Mouse (Mus musculus): ENCODE measurements around the gene Olfr263.

Olfr263 gene

DNA sequence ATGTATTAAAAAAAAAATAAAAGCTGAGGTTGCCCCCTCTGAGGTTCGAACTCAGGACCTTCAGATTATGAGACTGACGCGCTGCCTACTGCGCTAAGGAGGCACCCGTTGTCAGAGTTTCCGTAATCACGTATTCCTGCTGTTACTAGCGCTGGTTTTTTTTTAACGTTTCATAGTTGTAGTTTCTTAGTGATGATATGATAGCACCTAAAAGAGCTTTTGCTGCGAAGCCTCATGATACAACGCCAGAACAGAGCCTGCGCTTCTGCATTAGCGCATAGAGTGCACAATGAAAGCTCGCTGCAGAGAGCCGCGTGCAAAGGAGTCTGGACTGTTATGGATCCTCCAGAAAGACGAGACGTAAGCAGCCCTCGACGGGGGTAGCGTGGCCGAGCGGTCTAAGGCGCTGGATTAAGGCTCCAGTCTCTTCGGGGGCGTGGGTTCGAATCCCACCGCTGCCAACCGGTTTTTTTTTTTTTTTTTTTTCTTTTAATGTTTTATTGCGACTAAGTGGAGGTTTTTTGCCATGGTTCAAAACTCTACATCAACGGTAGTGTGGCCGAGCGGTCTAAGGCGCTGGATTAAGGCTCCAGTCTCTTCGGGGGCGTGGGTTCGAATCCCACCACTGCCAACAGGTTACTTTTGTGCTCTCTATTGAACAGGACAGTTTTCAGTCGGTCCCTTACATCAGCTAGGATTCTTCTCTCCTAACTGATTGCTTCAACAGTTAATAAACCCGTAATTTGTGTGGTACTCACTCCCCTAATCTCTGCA is 40.4 kb downstream of the Olfr263 start:
- DNase-seq (ENCODE audit: low spot score) = no peak

DNA sequence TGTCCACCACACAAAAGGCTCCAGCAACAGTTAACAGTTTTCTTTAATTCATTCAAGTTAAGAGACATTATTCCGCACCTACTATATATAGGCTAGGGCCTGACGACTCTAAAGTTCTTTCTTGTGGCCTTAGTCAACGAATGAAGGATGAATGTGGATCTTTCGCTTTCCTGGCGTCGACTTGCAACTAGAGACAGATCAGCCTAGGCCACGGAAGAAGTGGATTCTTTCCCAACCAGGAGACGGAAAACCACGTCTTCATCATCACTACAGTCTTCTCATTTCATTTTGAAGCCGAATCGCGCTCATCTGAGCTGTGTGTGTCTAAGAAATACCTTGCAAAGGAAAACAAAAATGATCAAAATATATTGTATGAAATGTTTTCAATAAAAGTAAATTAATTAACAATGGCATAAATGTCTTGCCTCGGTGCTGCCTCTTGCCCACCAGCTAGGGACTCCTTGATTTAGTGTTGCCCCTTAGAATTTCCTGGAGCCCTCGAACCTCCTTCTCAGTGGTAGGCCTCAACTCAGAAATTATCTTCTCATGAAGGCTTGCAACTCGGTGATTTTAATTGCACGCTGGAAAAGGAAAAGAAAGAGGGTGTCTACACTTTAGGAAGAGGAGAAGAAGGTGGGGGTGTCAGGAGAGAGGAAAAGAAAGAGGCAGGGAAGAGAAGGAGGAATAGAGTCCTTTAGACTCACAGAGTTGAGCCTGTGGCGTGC is 41.2 kb downstream of the Olfr263 start:
- no peak for DNase-seq (ENCODE audit: low spot score)

DNA sequence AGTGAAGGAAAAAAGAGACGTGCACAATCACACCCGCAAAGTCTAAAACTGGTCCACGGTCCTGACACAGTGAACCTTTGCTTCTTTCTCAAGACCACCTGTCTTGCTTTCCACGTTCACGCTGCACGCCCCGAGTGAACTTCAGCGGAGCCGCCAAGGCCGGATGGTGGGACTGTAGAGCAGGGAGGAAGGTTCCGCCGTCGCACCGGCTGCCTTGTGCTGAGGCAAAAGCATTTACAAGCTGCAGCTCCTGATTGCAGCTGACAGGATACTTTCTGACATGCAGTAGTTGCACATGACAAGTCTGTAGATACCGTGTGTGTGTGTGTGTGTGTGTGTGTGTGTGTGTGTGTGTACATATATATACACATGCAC is 41.7 kb downstream of the Olfr263 start:
- no peak for DNase-seq (ENCODE audit: low spot score)

DNA sequence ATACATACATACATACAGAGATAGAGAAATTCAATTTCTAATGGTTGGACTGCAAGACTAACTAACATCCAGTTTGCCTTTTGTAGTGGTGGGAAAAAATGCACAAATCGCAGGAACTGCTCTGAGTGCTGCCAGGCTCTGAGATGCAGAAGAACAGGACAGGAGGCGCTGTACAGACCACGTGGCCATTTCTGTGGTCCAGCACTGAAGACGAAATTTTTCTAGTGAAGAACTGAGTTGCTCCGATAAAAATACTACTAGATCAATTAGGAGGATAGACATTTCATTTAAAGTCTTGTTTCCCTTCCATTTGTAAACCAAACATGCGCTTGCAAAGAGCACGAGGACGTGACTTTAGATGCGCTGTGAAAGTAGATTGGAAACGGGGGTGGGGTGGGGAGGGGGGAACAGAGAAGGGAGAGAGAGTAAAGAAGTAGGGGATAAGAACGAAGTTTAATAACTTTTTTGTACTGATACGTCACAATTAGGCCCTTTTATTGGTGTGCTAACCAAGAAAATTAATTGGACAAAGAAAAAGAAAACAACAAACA is 42.2 kb downstream of the Olfr263 start:
- DNase-seq (ENCODE audit: low spot score) = no peak

DNA sequence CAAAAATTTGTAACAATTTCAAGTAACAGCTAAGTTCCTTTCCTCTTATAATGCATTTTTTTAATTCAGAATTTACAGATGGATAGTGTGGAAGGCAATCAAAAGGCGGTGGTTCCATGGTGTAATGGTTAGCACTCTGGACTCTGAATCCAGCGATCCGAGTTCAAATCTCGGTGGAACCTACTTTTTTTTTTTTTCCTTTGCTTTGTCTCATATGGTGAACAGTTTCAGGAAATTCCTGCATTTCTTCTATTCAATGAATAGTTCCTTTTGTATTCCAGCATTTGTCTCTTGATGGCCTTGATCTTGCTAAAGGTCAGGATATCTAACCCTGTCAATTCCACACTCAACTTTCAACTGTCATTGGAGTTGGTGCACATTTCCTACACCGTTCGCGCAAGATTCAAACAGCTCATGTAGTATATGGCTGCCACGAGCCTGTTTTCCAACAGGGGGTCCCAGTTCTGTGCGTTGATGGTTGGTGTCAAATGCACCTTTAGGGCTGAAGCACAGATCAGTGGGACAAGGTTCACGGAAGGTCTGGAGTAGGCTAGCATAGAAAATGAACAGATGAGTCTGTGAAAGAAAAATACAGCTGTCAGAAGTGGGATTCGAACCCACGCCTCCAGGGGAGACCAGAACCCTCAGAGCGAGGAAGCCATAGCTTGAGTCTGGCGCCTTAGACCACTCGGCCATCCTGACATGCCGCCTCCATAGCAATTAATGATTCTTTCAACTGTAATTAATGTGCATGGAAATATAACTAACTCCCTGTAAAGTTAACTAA is 43.0 kb downstream of the Olfr263 start:
- no peak for DNase-seq (ENCODE audit: low spot score)

DNA sequence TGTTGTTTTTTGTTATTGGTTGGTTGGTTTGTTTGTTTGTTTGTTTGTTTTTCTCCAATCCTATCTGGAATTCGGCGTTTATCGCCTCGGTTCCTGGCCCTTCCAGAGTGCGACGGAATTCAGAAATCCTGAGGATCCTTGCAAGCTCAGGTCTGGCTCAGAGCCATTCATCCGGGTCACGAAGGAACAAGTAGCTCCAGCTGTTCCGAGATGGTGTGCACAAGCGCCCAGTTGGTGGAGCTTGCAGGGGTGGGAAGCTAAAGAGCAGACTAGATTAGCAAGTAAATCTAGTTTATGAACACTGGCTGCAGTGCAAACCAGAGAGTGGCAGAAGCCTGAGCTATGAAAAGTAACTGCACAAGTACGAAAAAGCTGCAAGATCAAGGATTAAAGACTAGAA is 43.6 kb downstream of the Olfr263 start:
- no peak for DNase-seq (ENCODE audit: low spot score)

DNA sequence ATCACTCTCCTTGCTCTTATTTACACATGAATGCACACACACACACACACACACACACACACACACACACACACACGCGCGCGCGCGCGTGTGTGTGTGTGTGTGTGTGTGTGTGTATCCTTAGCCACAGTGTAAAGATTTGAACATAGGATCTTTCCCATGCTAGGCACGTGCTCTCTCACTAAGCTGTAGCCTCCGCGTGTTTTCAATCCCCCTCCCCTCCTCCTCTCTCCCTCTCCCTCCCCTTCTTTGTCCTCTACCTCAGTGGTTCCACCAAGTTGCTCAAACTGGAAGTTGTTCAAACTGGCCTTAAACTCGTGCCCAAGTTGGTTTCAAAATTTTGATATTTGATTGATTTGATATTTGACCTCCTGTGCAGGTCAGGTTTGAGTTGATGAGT is 47.3 kb downstream of the Olfr263 start:
- no peak for DNase-seq (ENCODE audit: low spot score)

DNA sequence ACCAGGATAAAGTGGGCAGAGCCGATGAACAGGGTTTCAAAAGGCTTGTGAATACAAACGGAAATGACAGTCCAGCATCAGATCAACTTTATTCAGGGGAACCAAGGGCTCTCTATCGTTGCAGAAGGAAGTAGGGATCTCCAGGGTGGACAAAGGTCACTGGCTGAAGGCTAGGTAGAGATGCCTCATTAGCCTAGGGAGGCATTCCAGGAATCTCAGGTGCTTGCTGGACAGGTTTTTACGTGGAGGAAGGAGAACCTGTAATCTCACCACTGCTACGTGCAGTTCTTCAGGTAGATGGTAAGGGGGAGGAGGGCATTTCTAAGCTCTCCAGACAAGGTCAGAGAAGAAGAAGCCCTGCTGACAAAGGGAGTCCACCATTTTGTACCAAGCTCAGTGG is 48.2 kb downstream of the Olfr263 start:
- no peak for DNase-seq (ENCODE audit: low spot score)

DNA sequence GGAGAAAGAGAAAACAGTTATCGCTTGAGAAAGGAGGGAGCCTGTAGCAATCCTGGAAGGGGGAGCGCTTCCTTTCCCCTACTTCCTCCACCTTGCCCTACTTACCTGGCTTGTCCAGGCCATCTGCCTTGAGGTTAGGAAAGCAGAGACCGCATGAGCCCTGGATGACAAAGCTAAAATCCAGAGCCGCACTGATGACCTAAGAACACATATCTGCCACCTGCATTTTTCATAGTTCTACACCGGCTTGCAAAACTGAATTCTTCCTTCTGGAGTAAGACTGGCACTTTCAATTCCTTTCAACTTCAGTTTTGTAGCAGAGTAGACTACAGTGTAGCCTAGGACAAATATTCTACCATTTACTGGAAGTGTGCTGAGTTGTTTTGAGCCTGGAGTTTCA is 48.9 kb downstream of the Olfr263 start:
- DNase-seq (ENCODE audit: low spot score) = no peak

DNA sequence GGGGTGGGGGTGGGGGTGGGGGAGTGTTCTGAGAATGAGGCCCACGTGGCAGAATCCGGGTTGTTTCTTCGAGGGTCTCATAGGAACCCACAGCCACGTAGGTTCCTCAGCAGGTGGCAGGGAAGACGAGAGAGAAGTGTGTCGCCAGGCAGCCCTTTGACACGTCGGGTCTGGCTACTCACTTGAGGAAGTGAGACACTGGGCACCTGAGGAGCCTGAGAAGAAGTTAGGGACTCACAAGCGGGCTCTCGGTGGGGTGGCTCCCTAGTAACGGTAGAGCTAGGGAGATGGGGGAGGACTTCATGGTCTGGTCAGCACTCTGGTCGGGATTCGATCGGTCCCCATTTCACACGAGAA is 49.9 kb downstream of the Olfr263 start, which contains the start of gene Trim27:
Gene Trim27 (plus strand): TSS at position 79 of the 357 bp plus-strand sequence.
- DNase-seq (ENCODE audit: low spot score) = no peak

DNA sequence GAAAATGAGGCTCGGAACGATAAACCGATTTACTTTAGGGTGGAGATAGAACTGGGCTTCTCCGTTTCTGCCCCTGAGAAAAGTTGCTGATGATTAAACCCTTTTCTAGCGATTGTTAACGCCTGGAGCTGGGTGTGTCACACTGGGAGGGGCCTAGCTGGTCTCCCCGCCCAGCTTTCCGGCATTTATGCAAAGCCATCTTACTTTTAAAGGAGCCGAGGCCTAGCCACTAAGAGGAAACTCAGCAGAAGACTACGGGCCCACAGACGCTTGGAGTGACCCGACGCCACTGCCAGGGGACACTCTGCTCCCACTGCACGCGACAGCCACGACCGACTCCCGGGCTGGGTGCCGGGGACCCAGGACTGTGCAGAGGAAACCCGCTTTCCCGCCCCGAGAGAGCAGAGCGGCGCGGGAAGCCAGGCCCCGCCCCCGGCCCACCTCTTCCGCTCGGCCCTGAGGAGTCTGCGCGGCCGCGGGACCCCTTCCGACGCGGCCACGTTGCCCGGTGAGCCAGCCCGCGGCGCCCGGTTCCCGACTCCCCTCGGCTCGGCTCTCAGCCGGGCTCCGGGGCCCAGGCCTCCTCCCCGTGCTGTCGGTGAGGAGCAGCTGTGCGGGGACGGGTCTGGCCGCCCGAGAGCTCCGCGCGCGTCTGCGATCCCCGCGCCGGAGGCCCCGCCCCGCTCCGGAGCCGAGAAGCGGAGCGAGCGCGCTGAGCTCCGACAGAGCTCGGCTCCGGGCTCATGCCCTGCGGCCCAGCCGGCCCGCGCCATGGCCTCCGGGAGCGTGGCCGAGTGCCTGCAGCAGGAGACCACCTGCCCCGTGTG is 50.5 kb downstream of the Olfr263 start:
- no peak for DNase-seq (ENCODE audit: low spot score)

DNA sequence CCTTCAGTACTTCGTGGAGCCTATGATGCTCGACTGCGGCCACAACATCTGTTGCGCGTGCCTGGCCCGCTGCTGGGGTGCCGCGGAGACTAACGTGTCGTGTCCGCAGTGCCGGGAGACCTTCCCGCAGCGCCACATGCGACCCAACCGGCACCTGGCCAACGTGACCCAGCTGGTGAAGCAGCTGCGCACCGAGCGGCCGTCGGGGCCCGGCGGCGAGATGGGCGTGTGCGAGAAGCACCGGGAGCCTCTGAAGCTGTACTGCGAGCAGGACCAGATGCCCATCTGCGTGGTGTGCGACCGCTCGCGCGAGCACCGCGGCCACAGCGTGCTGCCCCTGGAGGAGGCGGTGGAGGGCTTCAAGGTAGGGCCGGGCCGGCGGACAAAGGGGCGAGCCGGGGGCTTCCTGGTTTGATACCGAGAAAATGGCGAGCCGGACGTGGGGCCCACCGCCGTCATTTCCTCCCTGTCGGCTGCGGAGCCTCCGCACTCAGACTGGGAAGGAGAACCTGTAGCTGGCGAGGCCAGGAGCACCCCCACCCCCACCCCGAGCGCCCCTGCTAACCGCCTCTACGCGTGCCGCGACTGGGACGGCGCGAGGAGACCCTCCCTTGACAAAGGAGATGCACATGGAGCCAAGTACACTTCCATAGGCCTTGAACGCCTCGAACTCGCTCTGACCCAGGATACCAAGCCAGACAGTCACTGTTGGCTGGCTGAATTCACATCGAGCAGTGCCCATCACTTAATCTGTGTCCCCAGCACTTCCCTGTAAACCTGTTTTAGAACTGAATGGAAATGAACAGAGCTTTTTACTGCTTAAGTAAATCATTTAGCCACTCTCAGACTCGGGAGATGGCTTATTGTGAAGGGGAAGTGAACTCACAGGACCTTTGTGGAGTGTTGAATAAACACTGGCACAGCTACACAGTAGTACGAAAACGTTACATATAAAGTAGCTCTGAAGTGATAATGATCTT is 51.4 kb downstream of the Olfr263 start:
- DNase-seq (ENCODE audit: low spot score) = no peak

DNA sequence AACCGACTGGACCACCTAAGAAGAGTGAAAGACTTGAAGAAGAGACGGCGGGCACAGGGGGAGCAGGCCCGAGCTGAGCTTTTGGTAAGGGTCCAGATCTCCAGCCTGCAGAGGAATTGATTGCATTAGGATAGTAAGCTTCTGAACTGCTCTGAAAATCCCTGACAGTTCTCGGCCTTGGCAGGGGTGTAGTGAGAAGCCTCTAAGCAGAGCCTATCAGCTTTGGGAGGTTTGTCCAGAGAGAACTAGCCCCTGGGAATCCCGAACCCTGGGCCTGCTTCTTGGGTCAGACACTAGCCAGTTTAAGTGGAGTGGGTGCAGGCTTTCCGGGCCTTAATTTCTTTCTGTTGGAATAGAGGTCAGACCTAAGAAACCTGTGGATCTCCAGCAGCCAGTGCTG is 52.6 kb downstream of the Olfr263 start:
- DNase-seq (ENCODE audit: low spot score) = no peak

DNA sequence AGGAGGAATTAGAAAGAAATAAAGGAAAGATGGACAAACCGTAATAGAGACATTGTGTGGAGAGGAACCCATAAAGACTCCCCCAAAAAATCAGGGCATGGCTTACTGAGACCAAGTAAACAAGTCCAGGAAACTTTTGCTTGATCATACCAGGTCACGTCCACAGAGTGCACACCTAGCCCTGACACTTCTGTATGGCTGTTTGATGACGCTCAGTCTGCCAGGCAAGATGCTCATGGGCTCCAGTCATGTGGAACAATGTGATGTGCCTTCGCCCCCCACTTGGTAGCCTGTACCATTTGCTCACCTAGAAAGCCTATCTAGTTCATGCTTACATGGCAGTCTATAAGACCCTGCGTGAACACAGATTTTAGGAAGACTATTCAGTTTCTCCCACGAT is 53.6 kb downstream of the Olfr263 start:
- no peak for DNase-seq (ENCODE audit: low spot score)

DNA sequence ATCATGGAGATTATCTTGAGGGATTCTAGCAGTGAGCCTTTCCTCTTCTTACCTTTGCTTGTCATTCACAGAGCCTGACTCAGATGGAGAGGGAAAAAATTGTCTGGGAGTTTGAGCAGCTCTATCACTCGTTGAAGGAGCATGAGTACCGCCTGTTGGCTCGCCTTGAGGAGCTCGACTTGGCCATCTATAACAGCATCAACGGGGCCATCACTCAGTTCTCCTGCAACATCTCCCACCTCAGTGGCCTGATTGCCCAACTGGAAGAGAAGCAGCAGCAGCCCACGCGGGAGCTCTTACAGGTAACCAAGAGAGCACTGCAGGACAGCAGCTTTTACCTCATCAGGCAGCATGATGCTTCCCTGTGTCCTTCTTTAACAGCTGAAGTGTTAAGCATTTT is 54.2 kb downstream of the Olfr263 start:
- DNase-seq (ENCODE audit: low spot score) = no peak

DNA sequence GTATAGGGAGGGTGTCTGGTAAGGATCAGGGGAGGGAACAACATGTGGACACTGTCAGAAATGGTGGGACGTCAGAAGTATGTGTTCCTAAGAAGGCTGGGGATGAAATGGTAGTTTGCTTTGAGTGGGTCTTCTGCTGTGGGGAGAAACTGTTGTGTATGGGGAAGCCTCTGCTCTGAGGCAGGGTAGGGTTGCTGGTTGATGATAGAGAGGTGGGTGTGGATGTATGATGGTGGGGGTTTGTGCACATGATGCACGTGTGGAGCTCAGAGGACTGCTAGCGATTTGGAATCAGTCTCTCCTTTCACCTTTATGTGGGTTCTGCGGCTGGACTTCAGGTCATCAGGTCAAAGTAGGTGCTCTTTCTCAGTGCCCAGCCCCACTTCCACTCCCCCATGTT is 56.1 kb downstream of the Olfr263 start:
- DNase-seq (ENCODE audit: low spot score) = no peak
